Mouse (Mus musculus) myocyte (in vitro differentiated cells): Measurements from ENCODE around the gene Mycbp2.

ENCODE experiments used
- CEBPB ChIP-seq: IDR thresholded peaks from 2 replicates; pipeline ENCODE4 v1.6.1; 2011; ENCODE audit warnings: mild to moderate bottlenecking, moderate library complexity; ENCODE audit not compliant: poor library complexity, insufficient read depth, severe bottlenecking
- E2F4 ChIP-seq: IDR thresholded peaks from one replicate; pipeline ENCODE4 v1.6.1; 2011; ENCODE audit warnings: mild to moderate bottlenecking, control low read depth, moderate library complexity; ENCODE audit not compliant: insufficient read depth
- MAX ChIP-seq: IDR thresholded peaks from one replicate; pipeline ENCODE4 v1.6.1; 2011; ENCODE audit warnings: low read depth, mild to moderate bottlenecking, control low read depth
- MYOD1 ChIP-seq, 3 experiments: IDR thresholded peaks; one replicate each; pipeline ENCODE4 v1.6.1; 2011; ENCODE audit warnings: control low read depth in 2 of 3, low read depth in 2 of 3, mild to moderate bottlenecking in 2 of 3, moderate library complexity in 1 of 3; ENCODE audit not compliant: insufficient read length in 2 of 3, control insufficient read depth in 1 of 3
- MYOG ChIP-seq, 3 experiments: IDR thresholded peaks; one replicate each; pipeline ENCODE4 v1.6.1; 2011; ENCODE audit warnings: control low read depth in 2 of 3, low read depth in 2 of 3, mild to moderate bottlenecking in 2 of 3; ENCODE audit not compliant: insufficient read length in 2 of 3, control insufficient read depth in 1 of 3, insufficient read depth in 1 of 3
- POLR2A ChIP-seq: IDR thresholded peaks from one replicate; pipeline ENCODE4 v1.6.1; 2011; ENCODE audit warnings: low read depth, mild to moderate bottlenecking, control low read depth, moderate library complexity; ENCODE audit not compliant: insufficient read length
- POLR2AphosphoS2 ChIP-seq: IDR thresholded peaks from one replicate; pipeline ENCODE4 v1.6.1; 2011; ENCODE audit warnings: low read depth, control low read depth; ENCODE audit not compliant: insufficient read length
- REST ChIP-seq: IDR thresholded peaks from one replicate; pipeline ENCODE4 v1.6.1; 2011; ENCODE audit warnings: mild to moderate bottlenecking, control low read depth, moderate library complexity; ENCODE audit not compliant: insufficient read depth, insufficient read length
- TCF12 ChIP-seq: IDR thresholded peaks from one replicate; pipeline ENCODE4 v1.6.1; 2011; ENCODE audit warnings: mild to moderate bottlenecking, control low read depth; ENCODE audit not compliant: poor library complexity, insufficient read depth, severe bottlenecking

DNA sequence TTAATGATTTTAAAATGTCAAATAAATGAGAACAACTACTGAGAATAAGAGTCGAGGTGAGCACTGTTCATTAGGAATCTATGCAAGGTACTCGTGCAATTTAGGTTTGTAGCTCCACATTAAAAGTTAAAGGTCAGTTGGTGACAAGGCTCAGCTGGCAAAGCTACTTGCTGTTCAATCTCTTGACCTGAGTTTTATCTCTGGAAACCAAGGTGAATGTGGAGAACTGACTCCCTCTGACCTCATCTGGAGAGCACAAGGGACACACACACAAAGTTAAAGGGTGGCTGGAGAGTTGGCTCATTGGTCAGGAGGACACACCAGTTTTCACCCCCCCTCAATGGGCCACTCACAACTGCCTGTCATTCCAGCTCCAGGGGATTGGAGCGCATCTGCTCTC is 245.4 kb downstream of the Mycbp2 start:
- no peak for TF ChIP-seq CEBPB
- TF ChIP-seq MAX: no peak
- TF ChIP-seq POLR2A: no peak
- TF ChIP-seq E2F4: no peak
- no peak for TF ChIP-seq MYOG (IDR thresholded peaks at IDR 0.05; ENCODE audit: control insufficient read depth in 1 of 3, insufficient read depth in 1 of 3, insufficient read length in 2 of 3, low read depth in 2 of 3)
- no peak for TF ChIP-seq MYOD1 (IDR thresholded peaks at IDR 0.05; ENCODE audit: control insufficient read depth in 1 of 3, insufficient read length in 2 of 3, low read depth in 2 of 3)
- TF ChIP-seq TCF12: no peak
- TF ChIP-seq POLR2AphosphoS2: no peak
- no peak for TF ChIP-seq REST
